Mouse (Mus musculus): ENCODE results near the gene Osbpl8. TPM values are rescaled to one million over a fixed set of nuclear protein-coding genes. Genes with fewer than 3 reads are reported as not detected.
"Not testable (repeated sequence)": the region's sequence is repeated elsewhere in the genome, so short reads cannot be mapped to it uniquely, and the experiment has no call there.

Gene Osbpl8
- total and polyA plus RNA-seq, 3 experiments: 8.4 to 517 (median 69.9) TPM

- no peaks in the 10 kb centered on the region for H3K27me3 ChIP-seq (ENCODE audit: insufficient read depth, low read length)
- no peak for DNase-seq (ENCODE audit: low spot score)
- peaks cover 20% of the 10 kb centered on the region; the same call in 1 of the 2 replicates for H3K4me1 ChIP-seq (ENCODE audit: insufficient read depth, low read depth, low read length)
- no peaks in the 10 kb centered on the region for H3K9me3 ChIP-seq (replicated peaks)
- ATAC-seq (ENCODE audit: extremely low read depth, insufficient number of reproducible peaks, low FRiP score, poor library complexity, severe bottlenecking): no peak
- TF ChIP-seq CTCF (IDR thresholded peaks at IDR 0.05; ENCODE audit: low read depth, low read length): no peak
- H3K36me3 ChIP-seq (replicated peaks): peaks cover 15% of the 10 kb centered on the region
- no peak overlapping the region for H3K4me3 ChIP-seq (ENCODE audit: low read depth, low read length)
Observed at GRCm38 (mm10) chr10:111189022-111189555, 24.5 kb downstream of the Osbpl8 start.

- Histone ChIP-seq H3K9me3 (replicated peaks) (no peaks in the 10 kb centered on the region), H3K4me1 (ENCODE audit: insufficient read depth, low read depth, low read length) (peaks cover 18% of the 10 kb centered on the region; the same call in 1 of the 2 replicates), H3K4me3 (ENCODE audit: low read depth, low read length) (no peak overlapping the region), H3K36me3 (replicated peaks) (peaks cover 13% of the 10 kb centered on the region), H3K27me3 (ENCODE audit: insufficient read depth, low read length) (no peaks in the 10 kb centered on the region)
- TF ChIP-seq CTCF (IDR thresholded peaks at IDR 0.05; ENCODE audit: low read depth, low read length) (no peak), POLR2AphosphoS5 (IDR thresholded peaks at IDR 0.05; ENCODE audit: insufficient replicate concordance, low read depth, low read length) (no peak), GATA1 (IDR thresholded peaks at IDR 0.05; ENCODE audit: borderline replicate concordance, low read length) (no peak), GATA2 (IDR thresholded peaks at IDR 0.05; ENCODE audit: borderline replicate concordance, low read depth, low read length) (no peak), TAL1 (conservative IDR thresholded peaks at IDR 0.05; ENCODE audit: low read depth, low read length) (no peak)
- no peak for DNase-seq (ENCODE audit: low spot score)
- ATAC-seq (ENCODE audit: extremely low read depth, insufficient number of reproducible peaks, low FRiP score, poor library complexity, severe bottlenecking): no peak
Observed at GRCm38 (mm10) chr10:111190110-111190795, 25.7 kb downstream of the Osbpl8 start.

- ATAC-seq (ENCODE audit: extremely low read depth, insufficient number of reproducible peaks, low FRiP score, poor library complexity, severe bottlenecking) (no peak), DNase-seq (ENCODE audit: low spot score) (no peak)
- no peak overlapping the region for H3K4me3 ChIP-seq (ENCODE audit: low read depth, low read length)
- TF ChIP-seq GATA2 (IDR thresholded peaks at IDR 0.05; ENCODE audit: borderline replicate concordance, low read depth, low read length): no peak
- H3K36me3 ChIP-seq (replicated peaks): peaks cover 33% of the 10 kb centered on the region
- H3K27me3 ChIP-seq (ENCODE audit: insufficient read depth, low read length): no peaks in the 10 kb centered on the region
- H3K4me1 ChIP-seq (ENCODE audit: insufficient read depth, low read depth, low read length): peaks cover 15% of the 10 kb centered on the region
- H3K9me3 ChIP-seq (replicated peaks): no peaks in the 10 kb centered on the region
Observed at GRCm38 (mm10) chr10:111193536-111193935, 29.0 kb downstream of the Osbpl8 start.

GRCm38 (mm10) chr10:111196191-111196590 lies 31.6 kb downstream of the Osbpl8 start:
- peaks cover 39% of the 10 kb centered on the region for H3K36me3 ChIP-seq (replicated peaks)
- ATAC-seq (ENCODE audit: extremely low read depth, insufficient number of reproducible peaks, low FRiP score, poor library complexity, severe bottlenecking): no peak
- H3K27me3 ChIP-seq (ENCODE audit: insufficient read depth, low read length): no peaks in the 10 kb centered on the region
- TF ChIP-seq GATA2 (IDR thresholded peaks at IDR 0.05; ENCODE audit: borderline replicate concordance, low read depth, low read length): no peak
- peaks cover 7% of the 10 kb centered on the region for H3K4me1 ChIP-seq (ENCODE audit: insufficient read depth, low read depth, low read length)
- no peak for DNase-seq (ENCODE audit: low spot score)
- no peak overlapping the region for H3K4me3 ChIP-seq (ENCODE audit: low read depth, low read length)
- H3K9me3 ChIP-seq (replicated peaks): no peaks in the 10 kb centered on the region

- not testable (repeated sequence) for ATAC-seq (ENCODE audit: extremely low read depth, insufficient number of reproducible peaks, low FRiP score, poor library complexity, severe bottlenecking)
Observed at GRCm38 (mm10) chr10:111198705-111199104, 34.2 kb downstream of the Osbpl8 start.

GRCm38 (mm10) chr10:111201120-111201519 lies 36.6 kb downstream of the Osbpl8 start:
- no peak for ATAC-seq (ENCODE audit: extremely low read depth, insufficient number of reproducible peaks, low FRiP score, poor library complexity, severe bottlenecking)
- Histone ChIP-seq H3K36me3 (replicated peaks) (peaks cover 58% of the 10 kb centered on the region), H3K4me3 (ENCODE audit: low read depth, low read length) (no peak overlapping the region), H3K9me3 (replicated peaks) (no peaks in the 10 kb centered on the region), H3K4me1 (ENCODE audit: insufficient read depth, low read depth, low read length) (peaks cover 2% of the 10 kb centered on the region), H3K27me3 (ENCODE audit: insufficient read depth, low read length) (no peaks in the 10 kb centered on the region)
- TF ChIP-seq TAL1 (conservative IDR thresholded peaks at IDR 0.05; ENCODE audit: low read depth, low read length) (no peak), CTCF (IDR thresholded peaks at IDR 0.05; ENCODE audit: low read depth, low read length) (no peak), POLR2AphosphoS5 (IDR thresholded peaks at IDR 0.05; ENCODE audit: insufficient replicate concordance, low read depth, low read length) (no peak), GATA1 (IDR thresholded peaks at IDR 0.05; ENCODE audit: borderline replicate concordance, low read length) (no peak), GATA2 (IDR thresholded peaks at IDR 0.05; ENCODE audit: borderline replicate concordance, low read depth, low read length) (no peak)
- DNase-seq (ENCODE audit: low spot score): no peak

More at GRCm38 (mm10) chr10:111198705-111199104, 34.2 kb downstream of the Osbpl8 start:
- not testable (repeated sequence) for H3K4me3 ChIP-seq (ENCODE audit: low read depth, low read length); H3K9me3 ChIP-seq (replicated peaks); H3K27me3 ChIP-seq (ENCODE audit: insufficient read depth, low read length); DNase-seq (ENCODE audit: low spot score); H3K4me1 ChIP-seq (ENCODE audit: insufficient read depth, low read depth, low read length)
- peaks cover 49% of the 10 kb centered on the region for H3K36me3 ChIP-seq (replicated peaks)

GRCm38 (mm10) chr10:111201666-111202065 lies 37.1 kb downstream of the Osbpl8 start:
- no peak for DNase-seq (ENCODE audit: low spot score)
- TF ChIP-seq GATA2 (IDR thresholded peaks at IDR 0.05; ENCODE audit: borderline replicate concordance, low read depth, low read length) (no peak), TAL1 (conservative IDR thresholded peaks at IDR 0.05; ENCODE audit: low read depth, low read length) (no peak), POLR2AphosphoS5 (IDR thresholded peaks at IDR 0.05; ENCODE audit: insufficient replicate concordance, low read depth, low read length) (no peak), CTCF (IDR thresholded peaks at IDR 0.05; ENCODE audit: low read depth, low read length) (no peak), GATA1 (IDR thresholded peaks at IDR 0.05; ENCODE audit: borderline replicate concordance, low read length) (no peak)
- peaks cover 2% of the 10 kb centered on the region for H3K4me1 ChIP-seq (ENCODE audit: insufficient read depth, low read depth, low read length)
- no peak for ATAC-seq (ENCODE audit: extremely low read depth, insufficient number of reproducible peaks, low FRiP score, poor library complexity, severe bottlenecking)
- H3K9me3 ChIP-seq (replicated peaks): no peaks in the 10 kb centered on the region
- no peak overlapping the region for H3K4me3 ChIP-seq (ENCODE audit: low read depth, low read length)
- no peaks in the 10 kb centered on the region for H3K27me3 ChIP-seq (ENCODE audit: insufficient read depth, low read length)
- H3K36me3 ChIP-seq (replicated peaks): peaks cover 55% of the 10 kb centered on the region

Data from G1E (cell line).